Mouse (Mus musculus): ENCODE data around the gene Vps13d. TPM values are rescaled to one million over a fixed set of nuclear protein-coding genes. Genes with fewer than 3 reads are reported as not detected.
A peak's percentile ranks its signal among the peaks of the same experiment; 100 is the strongest.

Gene Vps13d
- polyA plus RNA-seq, 1 experiment from 2014 or later = 12.6 TPM

- no peak overlapping the region for H3K4me3 ChIP-seq (ENCODE audit: low read length)
- H3K27ac ChIP-seq (ENCODE audit: low read depth, low read length) = peak overlapping the region; percentile 87
- H3K36me3 ChIP-seq (ENCODE audit: control insufficient read depth, insufficient read depth, low read length) = no peaks in the 10 kb centered on the region; the same call in 1 of the 2 replicates
- H3K9ac ChIP-seq (ENCODE audit: low read depth, low read length) = 0 out of 2 replicates have a peak overlapping the region, but pooled peaks have one; percentile 31
- H3K4me1 ChIP-seq (ENCODE audit: control insufficient read depth, insufficient read depth, low read length) = peaks cover 23% of the 10 kb centered on the region
- H3K4me2 ChIP-seq (replicated peaks; ENCODE audit: low read depth, low read length) = no peak overlapping the region
- no peaks in the 10 kb centered on the region for H3K9me3 ChIP-seq (ENCODE audit: control insufficient read depth, low read length)
- ATAC-seq (ENCODE audit: low FRiP score, low TSS enrichment) = peak; percentile 58
- no peaks in the 10 kb centered on the region for H3K27me3 ChIP-seq (ENCODE audit: control insufficient read depth, insufficient read depth, low read length)
- 38% methylated on average over 8 of the region's 8 CpGs for WGBS
Measured at GRCm38 (mm10) chr4:144983228-144983744, 211.5 kb downstream of the Vps13d start.

- H3K27ac ChIP-seq (ENCODE audit: low read depth, low read length) = no peak overlapping the region
- no peak for ATAC-seq (ENCODE audit: low FRiP score, low TSS enrichment)
- WGBS = 62% methylated on average over 8 of the region's 8 CpGs
Measured at GRCm38 (mm10) chr4:144980811-144981551, 213.8 kb downstream of the Vps13d start.

GRCm38 (mm10) chr4:144980110-144980509 lies 214.7 kb downstream of the Vps13d start:
- H3K4me1 ChIP-seq (ENCODE audit: control insufficient read depth, insufficient read depth, low read length) = peaks cover 30% of the 10 kb centered on the region

More at GRCm38 (mm10) chr4:144980811-144981551, 213.8 kb downstream of the Vps13d start:
- H3K27me3 ChIP-seq (ENCODE audit: control insufficient read depth, insufficient read depth, low read length) = no peaks in the 10 kb centered on the region
- no peaks in the 10 kb centered on the region; the same call in 1 of the 2 replicates for H3K36me3 ChIP-seq (ENCODE audit: control insufficient read depth, insufficient read depth, low read length)
- no peak overlapping the region for H3K9ac ChIP-seq (ENCODE audit: low read depth, low read length)
- no peak overlapping the region for H3K4me3 ChIP-seq (ENCODE audit: low read length)
- H3K4me2 ChIP-seq (replicated peaks; ENCODE audit: low read depth, low read length) = no peak overlapping the region
- no peaks in the 10 kb centered on the region for H3K9me3 ChIP-seq (ENCODE audit: control insufficient read depth, low read length)
- peaks cover 22% of the 10 kb centered on the region for H3K4me1 ChIP-seq (ENCODE audit: control insufficient read depth, insufficient read depth, low read length)

GRCm38 (mm10) chr4:144978039-144978438 lies 216.8 kb downstream of the Vps13d start:
- no peak overlapping the region for H3K4me3 ChIP-seq (ENCODE audit: low read length)
- H3K9ac ChIP-seq (ENCODE audit: low read depth, low read length) = no peak overlapping the region
- no peaks in the 10 kb centered on the region; the same call in 1 of the 2 replicates for H3K36me3 ChIP-seq (ENCODE audit: control insufficient read depth, insufficient read depth, low read length)
- ATAC-seq (ENCODE audit: low FRiP score, low TSS enrichment) = no peak
- H3K9me3 ChIP-seq (ENCODE audit: control insufficient read depth, low read length) = no peaks in the 10 kb centered on the region
- peaks cover 14% of the 10 kb centered on the region for H3K4me1 ChIP-seq (ENCODE audit: control insufficient read depth, insufficient read depth, low read length)
- no peak overlapping the region for H3K27ac ChIP-seq (ENCODE audit: low read depth, low read length)
- H3K4me2 ChIP-seq (replicated peaks; ENCODE audit: low read depth, low read length) = no peak overlapping the region
- no peaks in the 10 kb centered on the region for H3K27me3 ChIP-seq (ENCODE audit: control insufficient read depth, insufficient read depth, low read length)
- 81% methylated on average over 6 of the region's 6 CpGs for WGBS

More at GRCm38 (mm10) chr4:144980110-144980509, 214.7 kb downstream of the Vps13d start:
- no peak overlapping the region for H3K9ac ChIP-seq (ENCODE audit: low read depth, low read length)
- no peaks in the 10 kb centered on the region; the same call in 1 of the 2 replicates for H3K36me3 ChIP-seq (ENCODE audit: control insufficient read depth, insufficient read depth, low read length)
- H3K9me3 ChIP-seq (ENCODE audit: control insufficient read depth, low read length) = no peaks in the 10 kb centered on the region
- no peak for ATAC-seq (ENCODE audit: low FRiP score, low TSS enrichment)
- no peak overlapping the region for H3K27ac ChIP-seq (ENCODE audit: low read depth, low read length)
- no peak overlapping the region for H3K4me2 ChIP-seq (replicated peaks; ENCODE audit: low read depth, low read length)
- 61% methylated on average over 2 of the region's 2 CpGs for WGBS
- no peak overlapping the region for H3K4me3 ChIP-seq (ENCODE audit: low read length)
- no peaks in the 10 kb centered on the region for H3K27me3 ChIP-seq (ENCODE audit: control insufficient read depth, insufficient read depth, low read length)

- Histone ChIP-seq H3K9ac (ENCODE audit: low read depth, low read length) (no peak overlapping the region), H3K27ac (ENCODE audit: low read depth, low read length) (no peak overlapping the region), H3K9me3 (ENCODE audit: control insufficient read depth, low read length) (no peaks in the 10 kb centered on the region), H3K36me3 (ENCODE audit: control insufficient read depth, insufficient read depth, low read length) (no peaks in the 10 kb centered on the region; the same call in 1 of the 2 replicates), H3K27me3 (ENCODE audit: control insufficient read depth, insufficient read depth, low read length) (no peaks in the 10 kb centered on the region), H3K4me3 (ENCODE audit: low read length) (no peak overlapping the region), H3K4me2 (replicated peaks; ENCODE audit: low read depth, low read length) (no peak overlapping the region), H3K4me1 (ENCODE audit: control insufficient read depth, insufficient read depth, low read length) (peaks cover 14% of the 10 kb centered on the region; the same call in 1 of the 2 replicates)
- ATAC-seq (ENCODE audit: low FRiP score, low TSS enrichment) = no peak
- 72% methylated on average over 1 of the region's 1 CpGs for whole genome bisulfite sequencing
Measured at GRCm38 (mm10) chr4:144977057-144977456, 217.7 kb downstream of the Vps13d start.

- peak overlapping the region; percentile 34; the same call in 1 of the 2 replicates for H3K27ac ChIP-seq (ENCODE audit: low read depth, low read length)
- H3K36me3 ChIP-seq (ENCODE audit: control insufficient read depth, insufficient read depth, low read length) = no peaks in the 10 kb centered on the region; the same call in 1 of the 2 replicates
- H3K4me2 ChIP-seq (replicated peaks; ENCODE audit: low read depth, low read length) = no peak overlapping the region
- H3K4me1 ChIP-seq (ENCODE audit: control insufficient read depth, insufficient read depth, low read length) = peaks cover 10% of the 10 kb centered on the region; the same call in 1 of the 2 replicates
- no peaks in the 10 kb centered on the region for H3K9me3 ChIP-seq (ENCODE audit: control insufficient read depth, low read length)
- peak; percentile 86 for ATAC-seq (ENCODE audit: low FRiP score, low TSS enrichment)
- no peak overlapping the region for H3K9ac ChIP-seq (ENCODE audit: low read depth, low read length)
- 30% methylated on average over 2 of the region's 2 CpGs for WGBS
- H3K4me3 ChIP-seq (ENCODE audit: low read length) = no peak overlapping the region
- no peaks in the 10 kb centered on the region for H3K27me3 ChIP-seq (ENCODE audit: control insufficient read depth, insufficient read depth, low read length)
Measured at GRCm38 (mm10) chr4:144975505-144975904, 219.3 kb downstream of the Vps13d start.

GRCm38 (mm10) chr4:144974458-144974857 lies 220.3 kb downstream of the Vps13d start:
- no peak overlapping the region for H3K9ac ChIP-seq (ENCODE audit: low read depth, low read length)
- no peak overlapping the region for H3K27ac ChIP-seq (ENCODE audit: low read depth, low read length)
- H3K4me1 ChIP-seq (ENCODE audit: control insufficient read depth, insufficient read depth, low read length) = peaks cover 10% of the 10 kb centered on the region; the same call in 1 of the 2 replicates
- H3K36me3 ChIP-seq (ENCODE audit: control insufficient read depth, insufficient read depth, low read length) = no peaks in the 10 kb centered on the region; the same call in 1 of the 2 replicates
- ATAC-seq (ENCODE audit: low FRiP score, low TSS enrichment) = no peak
- no peak overlapping the region for H3K4me2 ChIP-seq (replicated peaks; ENCODE audit: low read depth, low read length)
- 75% methylated on average over 3 of the region's 3 CpGs for whole genome bisulfite sequencing
- no peaks in the 10 kb centered on the region for H3K27me3 ChIP-seq (ENCODE audit: control insufficient read depth, insufficient read depth, low read length)
- H3K9me3 ChIP-seq (ENCODE audit: control insufficient read depth, low read length) = no peaks in the 10 kb centered on the region
- H3K4me3 ChIP-seq (ENCODE audit: low read length) = no peak overlapping the region

GRCm38 (mm10) chr4:144972948-144973720 lies 221.7 kb downstream of the Vps13d start:
- Histone ChIP-seq H3K36me3 (ENCODE audit: control insufficient read depth, insufficient read depth, low read length) (no peaks in the 10 kb centered on the region; the same call in 1 of the 2 replicates), H3K4me3 (ENCODE audit: low read length) (no peak overlapping the region), H3K9me3 (ENCODE audit: control insufficient read depth, low read length) (no peaks in the 10 kb centered on the region), H3K4me2 (replicated peaks; ENCODE audit: low read depth, low read length) (no peak overlapping the region), H3K4me1 (ENCODE audit: control insufficient read depth, insufficient read depth, low read length) (peaks cover 10% of the 10 kb centered on the region; the same call in 1 of the 2 replicates), H3K27ac (ENCODE audit: low read depth, low read length) (no peak overlapping the region), H3K9ac (ENCODE audit: low read depth, low read length) (no peak overlapping the region), H3K27me3 (ENCODE audit: control insufficient read depth, insufficient read depth, low read length) (no peaks in the 10 kb centered on the region)
- 91% methylated on average over 6 of the region's 6 CpGs for WGBS
- no peak for ATAC-seq (ENCODE audit: low FRiP score, low TSS enrichment)
